Mouse (Mus musculus): ENCODE data around the gene Irx1. TPM values are rescaled to one million over a fixed set of nuclear protein-coding genes. Genes with fewer than 3 reads are reported as not detected.

The Irx1 gene
- not detected in 2 replicates for polyA plus RNA-seq (2012; rRNA removed; ENCODE audit: low replicate concordance)

GRCm38 (mm10) chr13:71963356-71964351, at the start of gene Irx1:
Irx1 (minus strand) TSS chr13:71963723.

Data from duodenum, adult 2 months (tissue).